Mouse (Mus musculus) gonadal fat pad, adult 2 months (tissue): Measurements from ENCODE around the gene Acot7. TPM values are rescaled to one million over a fixed set of nuclear protein-coding genes. Genes with fewer than 3 reads are reported as not detected.
A peak's percentile ranks its signal among the peaks of the same experiment; 100 is the strongest.
"Not testable (repeated sequence)": the region's sequence is repeated elsewhere in the genome, so short reads cannot be mapped to it uniquely, and the experiment has no call there.

Source experiments
- DNase-seq: peaks from one replicate; pipeline ENCODE4 v3.0.0-alpha.2; 2012; ENCODE audit warnings: low read depth
- polyA plus RNA-seq: library from polyadenylated mRNA; depleted of rRNA; stranded (reverse); fragments of >200 nt; gene quantifications from 2 replicates; pipeline ENCODE4 v1.2.3, GENCODE M21; 2012

Acot7 gene
- polyA plus RNA-seq, 1 experiment = 25.6 TPM

DNA sequence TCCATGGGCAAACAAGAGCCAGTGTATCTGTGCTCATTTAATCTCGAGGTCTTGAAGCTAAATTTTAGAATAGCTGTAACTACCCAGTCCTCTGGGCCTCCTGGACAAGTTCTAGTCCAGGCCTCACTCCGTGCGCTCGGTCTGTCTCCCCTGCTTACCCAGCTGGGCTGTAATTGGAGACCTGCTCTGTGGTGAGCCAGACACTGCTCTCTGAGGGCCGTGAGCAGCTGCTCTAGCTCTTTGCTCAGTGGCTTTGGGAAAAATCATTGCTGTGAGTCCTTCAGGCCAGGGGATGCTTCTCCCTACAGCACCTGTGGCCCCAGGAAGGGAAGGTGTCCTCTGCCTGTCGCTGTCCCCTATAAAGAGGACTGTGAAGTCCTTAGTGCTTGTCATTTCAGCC, 28.3 kb downstream of the Acot7 start:
- DNase-seq = no peak

DNA sequence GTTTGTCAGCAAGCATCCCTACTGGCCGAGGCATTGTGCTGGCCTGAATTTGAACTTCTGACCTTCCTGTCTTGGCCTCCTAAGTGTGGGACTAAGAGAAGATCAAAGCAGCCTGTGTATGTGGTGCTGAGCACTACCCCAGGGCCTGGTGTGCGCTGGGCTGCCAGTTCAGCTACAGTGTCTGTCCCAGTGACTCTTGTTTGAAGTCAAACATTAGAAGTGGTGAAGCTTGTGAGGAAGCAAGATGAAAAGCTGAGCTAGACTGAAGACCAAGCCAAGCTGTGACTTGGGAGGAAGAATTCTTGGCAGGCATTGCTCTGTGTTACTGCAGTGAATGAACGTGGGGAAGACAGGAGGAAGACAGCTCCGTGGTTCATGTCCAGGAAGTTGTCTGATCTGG, 31.7 kb downstream of the Acot7 start:
- no peak for DNase-seq

DNA sequence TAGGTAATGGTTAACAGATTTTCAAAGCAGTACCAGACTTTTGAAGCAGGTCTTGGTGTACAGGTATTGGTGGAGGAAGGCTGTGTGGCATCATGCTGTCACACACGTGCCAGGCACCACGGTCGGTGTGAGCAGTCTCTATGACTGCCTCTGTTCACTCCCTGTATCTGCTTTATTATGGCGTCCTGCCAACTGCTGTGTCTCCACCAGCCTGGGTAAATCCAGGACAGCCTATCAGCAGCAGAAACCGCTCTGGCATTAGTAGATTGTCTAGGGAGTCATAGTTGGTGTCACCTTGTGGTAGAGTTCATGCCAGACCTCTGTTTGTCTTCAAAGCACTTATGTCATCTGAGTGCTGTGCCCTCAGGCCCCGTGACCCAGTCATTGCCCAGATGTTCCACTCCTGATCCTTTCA, 34.2 kb downstream of the Acot7 start:
- DNase-seq = no peak

DNA sequence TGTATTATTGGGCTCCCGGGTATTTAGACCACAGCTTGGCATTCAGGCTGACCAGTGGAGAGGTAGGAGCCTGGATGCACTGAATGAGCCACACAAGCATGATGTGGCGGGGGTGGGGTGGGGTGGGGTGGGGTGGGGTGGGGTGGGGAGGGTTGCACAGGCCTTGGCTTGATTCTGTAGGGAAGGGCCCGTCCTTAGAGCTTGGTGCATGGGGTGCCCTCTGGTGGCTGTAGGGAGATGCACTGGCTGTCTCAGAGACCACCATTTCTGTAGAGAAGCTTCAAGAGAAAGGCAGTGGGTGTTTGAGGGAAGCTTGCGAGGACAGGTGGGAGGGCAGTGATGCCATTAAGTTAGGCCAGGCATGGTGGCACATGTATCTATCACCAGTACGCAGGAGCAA, 34.6 kb downstream of the Acot7 start:
- DNase-seq = no peak

DNA sequence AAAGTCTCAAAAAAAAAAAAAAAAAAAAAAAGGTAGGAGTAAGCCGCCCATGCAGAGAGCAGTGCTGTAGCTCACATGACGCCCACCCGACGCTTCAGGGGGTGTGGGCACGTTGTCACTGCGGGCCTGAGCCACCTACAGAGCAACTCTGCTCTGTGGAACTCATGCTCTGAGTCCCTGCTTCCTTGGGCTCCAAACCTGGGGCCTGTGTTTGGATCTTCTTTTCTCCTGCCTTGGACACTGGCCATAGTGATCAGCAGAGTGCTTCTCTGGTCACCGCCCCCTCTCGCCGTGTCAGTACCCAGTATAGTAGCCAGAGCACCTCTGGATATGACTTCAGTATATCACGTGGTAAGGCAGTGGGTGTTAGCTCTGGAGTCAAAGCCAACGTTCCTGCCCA, 35.0 kb downstream of the Acot7 start:
- no peak for DNase-seq

DNA sequence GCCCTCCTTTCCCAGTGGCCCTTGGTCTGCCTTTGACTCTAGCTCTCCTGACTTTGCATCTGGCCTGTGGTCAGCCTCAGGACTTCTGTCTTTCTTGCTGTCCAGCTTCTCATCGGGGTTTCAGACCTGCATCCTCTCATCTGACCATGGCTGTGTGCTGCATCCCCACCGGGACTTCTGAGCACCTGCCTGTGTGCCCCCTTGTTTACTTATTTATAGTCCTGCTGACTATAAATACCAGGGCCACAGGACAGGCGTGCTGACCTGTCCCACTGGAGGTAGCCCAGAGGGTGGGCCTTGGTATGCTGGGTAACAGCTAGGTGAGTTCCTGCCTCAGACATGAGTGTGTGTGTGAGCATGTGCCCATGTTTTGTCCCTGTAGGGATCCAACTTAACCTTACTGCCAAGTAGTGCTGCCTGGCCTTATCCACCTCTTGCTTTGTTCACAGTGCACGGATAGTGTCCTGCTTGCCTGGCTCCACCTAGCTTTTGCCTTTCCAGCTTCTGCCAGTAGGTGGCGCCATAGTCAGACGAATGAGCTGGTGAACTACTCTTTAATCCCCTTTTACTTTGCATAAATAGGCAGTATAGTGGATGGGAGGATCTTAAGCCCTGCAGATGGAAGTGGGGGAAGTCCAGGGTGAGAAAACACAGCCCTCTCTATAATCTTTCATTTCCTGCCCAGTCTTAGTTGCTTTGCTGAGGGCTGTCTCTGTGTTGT, 36.0 kb downstream of the Acot7 start:
- no peak for DNase-seq

DNA sequence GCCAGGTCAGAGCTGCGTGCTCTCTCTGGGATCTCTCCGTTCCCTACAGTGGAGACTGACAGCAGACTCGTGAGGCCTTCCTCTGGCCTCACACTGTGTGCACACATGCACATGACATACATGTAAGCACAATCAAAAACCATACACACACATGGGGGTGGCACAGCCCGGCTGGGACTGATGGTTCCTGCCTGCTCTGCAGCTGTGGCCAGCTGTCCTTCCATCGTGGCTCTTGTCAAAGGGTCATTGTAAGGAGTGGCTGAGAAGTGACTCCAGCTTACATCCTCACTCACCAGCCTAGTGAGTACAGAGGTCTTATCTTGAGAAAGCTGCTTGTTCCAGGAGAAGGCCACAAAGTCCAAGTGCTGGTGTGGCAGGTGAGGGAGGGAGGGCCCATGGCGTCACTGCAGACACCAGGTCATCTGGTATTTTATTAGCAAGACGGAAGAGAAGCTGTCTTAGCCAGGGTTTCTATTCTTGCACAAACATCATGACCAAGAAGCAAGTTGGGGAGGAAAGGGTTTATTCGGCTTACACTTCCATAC, 37.0 kb downstream of the Acot7 start:
- no peak for DNase-seq

DNA sequence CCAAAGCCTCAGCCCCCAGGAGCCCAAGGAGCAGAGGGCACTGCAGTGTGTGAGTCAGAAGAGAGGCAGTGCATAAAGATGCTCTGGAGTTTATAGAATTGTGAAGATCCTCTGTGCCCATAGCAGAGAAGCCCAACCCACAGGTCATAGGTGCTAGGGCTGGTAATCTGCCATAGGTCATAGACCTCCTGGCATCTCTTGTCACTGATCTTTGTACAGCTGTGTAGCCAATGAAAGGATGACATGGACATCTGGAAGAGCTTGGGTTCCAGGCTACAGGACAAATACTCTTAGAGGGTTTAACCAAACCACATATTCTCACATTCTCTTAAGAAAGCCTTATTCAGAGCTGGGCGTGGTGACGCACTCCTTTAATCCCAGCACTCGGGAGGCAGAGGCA, 41.7 kb downstream of the Acot7 start:
- DNase-seq = no peak

DNA sequence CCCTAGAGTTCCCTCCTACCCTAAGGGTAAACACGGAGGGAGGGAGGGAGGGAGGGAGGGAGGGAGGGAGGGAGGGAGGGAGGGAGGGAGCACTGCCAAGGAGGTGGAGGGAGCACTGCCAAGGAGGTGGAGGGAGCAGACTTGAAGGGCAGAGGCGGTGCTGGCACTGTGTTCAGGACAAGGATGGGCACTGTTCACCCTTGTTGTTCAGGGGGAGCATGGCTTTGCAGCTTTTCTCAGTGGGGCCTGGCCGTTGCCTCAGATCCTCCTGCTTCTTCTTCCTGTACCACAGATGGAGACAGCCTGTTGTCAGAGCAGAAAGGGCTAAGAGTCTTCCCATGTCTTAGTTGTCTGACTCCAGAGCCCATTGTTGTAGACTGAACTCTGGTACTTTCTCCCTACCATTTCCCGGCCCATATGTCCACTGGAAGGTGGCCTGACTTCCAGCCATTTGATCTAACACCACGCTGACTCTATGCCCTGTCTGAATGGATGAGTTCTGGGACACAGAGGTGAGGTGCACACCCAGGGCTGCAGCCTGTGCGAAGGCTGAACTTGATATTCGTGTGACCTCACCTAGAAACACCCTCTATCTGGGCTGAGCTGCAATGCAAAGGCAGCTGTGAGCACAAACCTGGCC, 43.0 kb downstream of the Acot7 start:
- DNase-seq = no peak

DNA sequence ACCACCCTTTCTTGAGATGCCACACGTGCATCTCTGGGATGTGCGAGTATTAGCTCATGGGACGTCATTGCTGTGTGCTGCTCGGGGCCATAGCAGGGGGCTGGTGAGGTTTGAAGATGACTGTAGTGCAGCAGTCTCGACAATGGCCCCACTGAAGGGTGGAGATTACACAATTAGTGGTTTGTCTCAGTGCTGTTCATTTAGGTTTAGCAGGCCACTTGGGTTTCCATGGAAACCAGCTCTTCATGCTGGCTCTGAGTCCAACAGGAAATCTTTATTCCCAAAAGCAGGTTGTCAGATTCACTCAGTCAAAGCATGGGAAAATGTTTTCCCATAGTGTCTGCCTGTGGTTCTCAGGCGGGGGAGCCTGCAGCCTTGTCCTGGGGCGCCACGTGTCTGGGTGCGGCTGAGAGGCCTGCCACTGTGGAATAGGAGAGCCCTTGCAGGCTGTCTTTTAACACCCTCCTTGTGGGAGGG, 43.5 kb downstream of the Acot7 start:
- DNase-seq = no peak

DNA sequence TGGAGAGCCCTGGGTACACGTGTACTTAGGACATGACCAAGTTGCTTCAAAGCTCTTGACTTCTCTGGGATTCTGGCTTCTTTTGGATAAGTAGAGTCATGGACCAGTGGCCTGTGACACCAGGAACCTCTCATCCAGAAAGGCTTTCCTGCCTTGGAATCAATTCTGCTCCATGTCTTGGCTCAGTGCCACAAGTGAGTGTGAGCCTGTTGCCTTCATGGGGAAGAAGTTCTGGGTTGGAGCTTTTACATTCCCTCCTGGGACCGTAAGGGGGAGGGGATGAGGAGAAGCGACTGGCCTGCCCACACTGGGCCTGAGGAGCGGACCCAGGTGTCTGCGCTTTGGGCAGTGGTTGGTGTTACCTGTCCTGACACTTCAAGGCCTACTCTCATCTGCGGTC, 44.2 kb downstream of the Acot7 start:
- no peak for DNase-seq

DNA sequence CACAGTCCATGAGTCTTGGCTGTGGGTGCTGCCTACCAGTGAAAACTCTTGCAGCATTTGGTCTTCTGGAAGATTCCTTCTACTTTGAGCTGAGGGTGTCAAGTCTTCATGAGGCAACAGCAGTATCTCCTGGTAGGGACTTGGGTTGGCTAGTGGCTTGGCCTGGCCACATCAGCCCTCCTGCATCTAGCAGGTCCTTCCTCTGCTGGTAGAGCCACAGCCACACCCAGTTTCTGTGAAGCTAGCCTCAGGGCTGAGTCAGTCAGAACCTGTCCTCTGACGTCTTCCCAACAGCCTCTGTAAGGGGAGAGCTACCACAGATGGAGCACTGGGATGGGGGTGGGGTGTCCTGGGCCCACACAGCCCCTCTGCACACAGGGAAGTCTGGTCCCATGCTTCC, 44.6 kb downstream of the Acot7 start:
- DNase-seq = no peak

DNA sequence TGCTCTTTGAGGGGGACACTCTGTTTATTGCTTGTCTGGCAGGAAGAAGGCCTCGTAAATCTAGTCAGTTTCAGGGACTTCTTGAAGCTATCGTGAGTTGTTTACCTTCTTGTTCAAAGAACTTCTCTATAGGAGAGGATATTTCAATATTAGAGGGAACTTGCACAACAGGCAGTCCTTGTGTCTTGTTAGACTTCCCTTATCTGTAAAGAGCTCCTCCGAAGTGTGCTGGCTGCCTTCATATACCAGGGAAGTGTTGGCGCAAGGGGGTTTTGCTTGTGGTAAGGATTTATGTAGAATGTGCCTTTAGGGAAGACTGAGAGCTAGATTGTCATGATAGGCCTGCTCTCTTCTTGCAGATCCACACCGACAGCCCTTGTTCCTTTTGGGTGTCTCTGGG, 46.2 kb downstream of the Acot7 start:
- DNase-seq = no peak

DNA sequence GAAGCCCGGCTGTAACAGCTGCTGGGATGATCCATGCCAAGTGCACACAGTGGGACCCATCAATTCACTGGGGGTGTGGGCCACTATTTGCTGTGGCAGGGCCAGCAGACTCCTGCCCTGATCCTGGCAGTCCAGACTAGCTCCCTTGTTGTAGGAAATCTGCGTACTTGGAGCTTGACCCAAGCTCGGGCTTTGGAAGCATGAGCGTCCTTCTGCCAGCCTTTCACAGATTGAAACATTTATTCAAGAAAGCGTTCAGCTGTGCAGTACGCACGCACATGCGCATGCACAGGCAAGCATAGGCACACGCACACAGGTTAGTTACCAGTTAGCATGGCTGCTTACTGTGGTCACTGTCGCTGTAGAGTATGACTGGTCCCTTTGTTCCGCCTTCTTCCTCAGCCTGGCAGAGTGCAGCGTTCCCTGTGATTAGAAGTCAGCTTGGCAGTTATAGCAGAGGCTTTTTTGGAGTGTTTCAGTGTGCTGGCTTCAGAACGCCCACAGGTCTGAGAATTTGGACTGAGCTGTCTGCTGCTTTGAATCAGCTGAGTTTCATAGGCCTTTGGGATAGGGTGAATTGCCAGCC, 49.1 kb downstream of the Acot7 start:
- DNase-seq = peak; percentile 65

DNA sequence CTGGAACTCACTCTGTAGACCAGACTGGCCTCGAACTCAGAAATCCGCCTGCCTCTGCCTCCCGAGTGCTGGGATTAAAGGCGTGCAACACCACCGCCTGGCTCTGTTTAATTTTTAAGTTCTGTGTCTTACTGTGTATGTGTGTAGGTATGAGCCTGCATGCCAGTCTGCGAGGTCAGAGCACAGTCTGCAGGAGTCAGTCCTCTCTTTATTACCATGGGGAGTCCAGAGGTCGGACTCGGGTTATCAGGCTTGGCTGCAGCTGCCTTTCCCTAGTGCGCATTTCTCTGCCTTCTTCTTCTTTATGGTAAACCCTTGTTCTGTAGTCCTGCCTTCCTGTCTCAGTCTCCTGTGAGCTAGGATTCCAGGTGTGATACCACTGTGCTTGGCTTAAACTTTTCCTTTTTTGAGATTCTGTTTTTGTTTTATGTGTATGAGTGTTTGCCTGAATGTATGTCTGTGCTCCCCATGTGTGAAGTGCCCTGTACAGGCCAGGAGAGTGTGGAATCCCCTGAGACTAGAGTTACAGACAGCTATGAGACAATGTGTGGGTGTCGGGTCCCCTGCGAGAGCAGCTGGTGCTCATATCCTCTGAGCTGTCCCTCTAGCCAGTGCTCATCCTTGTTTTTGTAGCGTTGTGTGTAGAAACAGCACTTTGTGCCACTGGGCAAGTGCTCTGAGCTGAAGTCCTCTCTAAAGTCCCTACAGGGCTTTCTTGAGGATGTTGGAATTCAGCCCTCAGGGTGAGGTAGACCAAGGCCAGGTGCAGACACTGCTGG, 50.0 kb downstream of the Acot7 start:
- DNase-seq = no peak

DNA sequence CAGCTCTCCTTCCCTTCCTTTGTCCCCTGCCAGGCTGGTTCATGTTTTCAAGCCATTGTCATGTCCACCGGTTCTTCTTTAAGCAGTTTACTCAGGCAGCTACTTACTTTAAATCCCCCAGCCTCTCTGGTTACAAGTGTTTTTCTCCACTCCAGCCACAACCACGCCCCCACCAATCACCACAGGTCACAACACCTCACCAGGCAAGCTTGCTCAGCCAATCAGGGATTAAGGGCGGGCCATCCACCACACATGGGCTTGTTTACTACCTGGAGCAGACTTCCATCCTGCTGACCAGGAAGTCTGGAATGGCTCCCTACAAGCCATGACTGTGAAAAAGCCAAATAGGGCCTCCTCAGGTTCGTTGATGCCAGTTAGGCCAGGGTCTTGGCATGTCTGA, 52.4 kb downstream of the Acot7 start:
- not testable (repeated sequence) for DNase-seq

DNA sequence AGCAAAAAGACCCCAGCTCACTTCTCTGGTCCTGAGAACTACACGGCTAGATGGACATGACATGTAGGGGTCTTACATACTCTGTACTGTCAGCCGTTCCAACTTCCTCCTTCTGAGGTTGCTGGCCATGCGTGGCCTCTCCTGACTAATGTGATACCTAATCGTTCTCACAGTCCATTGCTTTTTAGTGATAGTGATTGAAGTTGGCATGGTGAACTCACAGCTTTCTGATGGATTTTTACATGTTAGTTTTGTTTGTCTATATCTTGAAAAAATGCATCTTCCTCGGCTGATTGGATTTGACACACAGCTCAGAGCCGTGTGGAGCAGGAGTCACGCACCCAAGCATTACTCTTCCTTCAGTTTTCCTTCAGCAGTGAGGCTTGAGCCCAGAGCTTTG, 53.4 kb downstream of the Acot7 start:
- DNase-seq = no peak

DNA sequence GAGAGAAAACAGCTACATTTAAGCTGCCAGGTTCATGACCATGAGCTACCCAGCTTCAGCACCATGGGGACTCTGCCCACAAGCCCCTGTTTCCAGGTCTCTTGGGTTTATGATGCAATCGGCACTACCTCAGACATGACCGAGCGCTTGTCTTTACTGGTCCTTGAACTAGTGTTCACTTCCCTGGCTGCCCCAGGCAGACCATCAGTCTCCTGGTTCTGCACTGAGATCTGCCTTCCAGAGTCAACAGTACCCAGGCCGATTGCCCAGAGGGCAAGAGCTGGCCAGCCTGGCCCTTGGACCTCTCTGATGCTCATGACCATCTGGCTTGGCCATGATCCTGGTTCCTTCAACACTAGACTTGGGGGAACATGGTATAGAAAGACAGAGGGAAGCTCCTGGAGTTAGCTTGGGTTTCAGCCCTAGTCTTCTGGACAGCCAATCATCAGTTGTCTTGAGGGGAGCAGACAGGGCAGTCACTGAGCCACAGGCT, 54.5 kb downstream of the Acot7 start:
- DNase-seq = no peak

DNA sequence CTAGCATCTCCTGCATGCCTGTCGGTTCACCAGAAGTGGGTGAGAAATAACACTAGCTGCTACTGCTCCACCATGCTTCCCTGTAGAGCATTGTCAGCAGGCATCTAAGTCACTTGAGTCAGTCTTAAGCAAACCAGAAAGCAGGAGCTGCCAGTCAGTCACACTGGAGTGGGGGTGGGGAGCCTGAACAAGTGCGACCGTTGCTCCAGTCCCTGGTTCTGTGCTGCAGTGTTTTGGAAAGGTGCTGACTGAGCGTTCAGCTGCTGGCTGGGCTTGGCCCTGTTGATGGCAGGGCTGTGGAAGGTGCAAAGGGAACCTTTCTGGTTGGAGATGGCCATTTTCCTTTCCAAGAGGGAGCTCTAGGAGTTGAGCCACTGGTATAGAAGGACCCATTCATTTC, 62.0 kb downstream of the Acot7 start:
- DNase-seq = no peak

DNA sequence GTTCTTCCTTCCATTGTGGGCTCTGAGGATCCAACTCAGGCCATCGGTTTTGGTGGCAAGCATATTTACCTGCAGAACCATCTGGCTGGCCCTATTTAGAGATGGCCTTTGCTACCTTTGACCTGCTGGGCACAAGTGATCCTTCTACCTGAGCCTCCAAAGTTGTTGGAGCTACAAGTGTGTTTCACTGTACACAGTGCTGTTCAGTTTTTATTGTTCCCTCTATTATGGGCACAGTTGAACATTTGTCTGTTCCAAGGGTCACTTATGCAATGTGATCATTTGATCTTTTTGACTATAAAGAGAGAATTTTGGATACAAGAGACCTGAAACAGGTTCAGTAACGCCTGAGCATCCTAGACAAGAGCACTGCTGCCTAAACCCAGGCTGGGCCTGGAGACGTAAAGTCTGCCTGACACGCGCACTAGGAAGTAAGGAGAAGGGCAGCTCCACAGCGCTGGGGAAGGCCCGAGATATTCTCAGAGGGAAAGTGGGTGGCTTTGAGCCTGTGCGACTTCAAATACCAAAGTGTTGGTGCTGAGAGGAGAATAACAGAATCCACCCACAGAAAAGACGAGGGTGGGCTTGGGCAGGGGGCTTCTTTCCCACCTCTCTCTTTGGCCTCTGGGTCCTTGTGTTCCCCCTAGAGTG, 65.4 kb downstream of the Acot7 start:
- DNase-seq = no peak

DNA sequence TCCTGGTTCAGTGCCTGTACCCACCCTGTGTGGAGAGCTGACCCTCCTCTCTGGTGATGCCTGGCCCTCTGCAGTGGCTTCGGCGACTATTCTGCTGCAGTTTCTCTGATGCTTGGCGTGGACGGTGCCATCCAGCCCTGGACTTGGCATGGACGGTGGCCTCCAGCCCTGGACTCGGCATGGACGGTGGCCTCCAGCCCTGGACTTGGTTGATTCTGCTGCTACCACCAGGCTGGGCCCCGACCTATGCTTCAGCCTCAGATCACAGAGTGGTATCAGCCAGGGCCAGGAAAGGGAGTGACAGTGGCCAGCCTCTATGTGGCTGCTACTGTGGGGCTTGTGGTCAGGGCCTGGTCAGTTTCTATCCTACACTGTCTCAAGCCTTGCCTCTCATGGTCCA, 66.0 kb downstream of the Acot7 start:
- DNase-seq = no peak
